Mouse (Mus musculus) heart, embryonic 12.5 days (tissue): Measurements from ENCODE around the gene Zfp846. TPM values are rescaled to one million over a fixed set of nuclear protein-coding genes. Genes with fewer than 3 reads are reported as not detected.

Experiments used
- ATAC-seq: fragments of 200-750 bp; cut with Nextera tagmentation; 2 replicates; pipeline ENCODE4 v1.8.0; 2017; ENCODE audit warnings: moderate TSS enrichment, moderate library complexity; ENCODE audit not compliant: insufficient number of reproducible peaks, low FRiP score
- H3K27ac ChIP-seq: fragments of 300-500 bp; sonication (generic); 2 replicates; pipeline ENCODE4 v1.5.1; 2016; ENCODE audit warnings: mild to moderate bottlenecking, moderate library complexity; ENCODE audit not compliant: poor library complexity, severe bottlenecking
- H3K27me3 ChIP-seq: fragments of 300-500 bp; sonication (generic); replicated peaks from 2 replicates; pipeline ENCODE4 v1.6.1; 2016; ENCODE audit warnings: mild to moderate bottlenecking, moderate library complexity
- H3K36me3 ChIP-seq: fragments of 300-500 bp; sonication (generic); 2 replicates; pipeline ENCODE4 v1.6.1; 2016; ENCODE audit warnings: mild to moderate bottlenecking, moderate library complexity
- H3K4me1 ChIP-seq: fragments of 300-500 bp; sonication (generic); replicated peaks from 2 replicates; pipeline ENCODE4 v1.6.1; 2016; ENCODE audit warnings: mild to moderate bottlenecking
- H3K4me2 ChIP-seq: fragments of 300-500 bp; sonication (generic); 2 replicates; pipeline ENCODE4 v1.6.1; 2016; ENCODE audit warnings: mild to moderate bottlenecking, moderate library complexity
- H3K4me3 ChIP-seq: fragments of 300-500 bp; sonication (generic); 2 replicates; pipeline ENCODE4 v1.5.1; 2016; ENCODE audit warnings: mild to moderate bottlenecking
- H3K9ac ChIP-seq: fragments of 300-500 bp; sonication (generic); 2 replicates; pipeline ENCODE4 v1.6.1; 2016; ENCODE audit warnings: mild to moderate bottlenecking, moderate library complexity
- H3K9me3 ChIP-seq: fragments of 300-500 bp; sonication (generic); replicated peaks from 2 replicates; pipeline ENCODE4 v1.6.1; 2016; ENCODE audit warnings: mild to moderate bottlenecking, moderate library complexity
- WGBS: fragments of 180-500 bp; shearing (Covaris S2); methylation state at CpG from one replicate; pipeline ENCODE4 v1.1.7; 2016; 5-methylcytosine and 5-hydroxymethylcytosine counted together
- polyA plus RNA-seq: library from polyadenylated mRNA; unstranded; fragments of >200 nt; fragmentation: Nextera tagmentation; extraction: Ambion mirVana; gene quantifications from 2 replicates; pipeline ENCODE4 v1.2.1, GENCODE M21; 2016

Zfp846 gene
- polyA plus RNA-seq, 1 experiment from 2014 or later, result 10.7 TPM

- Histone ChIP-seq H3K4me1 (peaks cover 40% of the 10 kb centered on the region), H3K4me2 (no peak overlapping the region), H3K9me3 (no peaks in the 10 kb centered on the region), H3K27me3 (no peaks in the 10 kb centered on the region), H3K9ac (no peak overlapping the region), H3K27ac (no peak overlapping the region), H3K4me3 (no peak overlapping the region), H3K36me3 (peaks cover 52% of the 10 kb centered on the region)
- WGBS, result 93% methylated on average over 3 of the region's 3 CpGs
- ATAC-seq, result no peak
Measured at GRCm38 (mm10) chr9:20653859-20654258, 72.8 kb downstream of the Zfp846 start.

Other genes with a start within 250 kb of the Zfp846 start
- not detected in 2 replicates for gene Olfr18, start 245.2 kb upstream of the Zfp846 start, polyA plus RNA-seq
- gene Zfp560, start 196.1 kb upstream of the Zfp846 start, polyA plus RNA-seq, result 30.8 and 31.7 TPM in 2 replicates
- 14.8 and 15.0 TPM in 2 replicates for gene Zfp26, start 121.1 kb upstream of the Zfp846 start, polyA plus RNA-seq
- gene Zfp426, start 88.5 kb upstream of the Zfp846 start, polyA plus RNA-seq, result 12.4 and 14.0 TPM in 2 replicates
- 62.1 and 62.2 TPM in 2 replicates for gene Zfp266, start 59.9 kb upstream of the Zfp846 start, polyA plus RNA-seq
- 362 and 384 TPM in 2 replicates for gene Ubl5, start 61.6 kb downstream of the Zfp846 start, polyA plus RNA-seq
- 18.7 and 19.4 TPM in 2 replicates for gene Fbxl12, start 63.5 kb downstream of the Zfp846 start, polyA plus RNA-seq
- gene Pin1, start 70.8 kb downstream of the Zfp846 start, polyA plus RNA-seq, result 43.4 and 44.3 TPM in 2 replicates
- gene Olfm2, start 165.1 kb downstream of the Zfp846 start, polyA plus RNA-seq, result 0.87 and 1.1 TPM in 2 replicates
- 0.05 and 0.06 TPM in 2 replicates for gene Col5a3, start 233.8 kb downstream of the Zfp846 start, polyA plus RNA-seq
- not detected in 2 replicates for gene Rdh8, start 237.2 kb downstream of the Zfp846 start, polyA plus RNA-seq